Mouse (Mus musculus): ENCODE data around the gene Pm20d2. TPM values are rescaled to one million over a fixed set of nuclear protein-coding genes. Genes with fewer than 3 reads are reported as not detected.

Pm20d2 gene
- polyA plus RNA-seq (2014; fragmentation: Illumina TruSeq; extraction: RNeasy Lipid Tissue Mini Kit (QIAGEN cat#74804); ENCODE audit: insufficient read depth, low read depth, low replicate concordance) = 0.43 TPM

DNA sequence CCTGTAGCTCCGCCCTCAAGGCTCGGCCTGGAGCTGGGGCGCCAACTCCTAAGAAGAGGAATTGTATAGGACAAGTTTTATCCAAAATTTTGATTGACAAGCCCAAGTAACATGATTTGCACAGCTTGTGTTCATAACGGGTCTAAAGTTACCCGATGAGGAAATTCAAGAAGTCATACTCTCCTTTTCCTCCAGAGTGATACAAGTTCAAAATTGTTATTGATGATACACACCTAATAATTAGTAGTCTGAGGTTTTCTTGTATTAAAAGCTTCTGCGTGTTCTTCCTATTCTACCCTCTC is at the start of gene Pm20d2:
Gene Pm20d2, minus strand, starts transcription at position 3 of the 302 bp plus-strand sequence.

DNA sequence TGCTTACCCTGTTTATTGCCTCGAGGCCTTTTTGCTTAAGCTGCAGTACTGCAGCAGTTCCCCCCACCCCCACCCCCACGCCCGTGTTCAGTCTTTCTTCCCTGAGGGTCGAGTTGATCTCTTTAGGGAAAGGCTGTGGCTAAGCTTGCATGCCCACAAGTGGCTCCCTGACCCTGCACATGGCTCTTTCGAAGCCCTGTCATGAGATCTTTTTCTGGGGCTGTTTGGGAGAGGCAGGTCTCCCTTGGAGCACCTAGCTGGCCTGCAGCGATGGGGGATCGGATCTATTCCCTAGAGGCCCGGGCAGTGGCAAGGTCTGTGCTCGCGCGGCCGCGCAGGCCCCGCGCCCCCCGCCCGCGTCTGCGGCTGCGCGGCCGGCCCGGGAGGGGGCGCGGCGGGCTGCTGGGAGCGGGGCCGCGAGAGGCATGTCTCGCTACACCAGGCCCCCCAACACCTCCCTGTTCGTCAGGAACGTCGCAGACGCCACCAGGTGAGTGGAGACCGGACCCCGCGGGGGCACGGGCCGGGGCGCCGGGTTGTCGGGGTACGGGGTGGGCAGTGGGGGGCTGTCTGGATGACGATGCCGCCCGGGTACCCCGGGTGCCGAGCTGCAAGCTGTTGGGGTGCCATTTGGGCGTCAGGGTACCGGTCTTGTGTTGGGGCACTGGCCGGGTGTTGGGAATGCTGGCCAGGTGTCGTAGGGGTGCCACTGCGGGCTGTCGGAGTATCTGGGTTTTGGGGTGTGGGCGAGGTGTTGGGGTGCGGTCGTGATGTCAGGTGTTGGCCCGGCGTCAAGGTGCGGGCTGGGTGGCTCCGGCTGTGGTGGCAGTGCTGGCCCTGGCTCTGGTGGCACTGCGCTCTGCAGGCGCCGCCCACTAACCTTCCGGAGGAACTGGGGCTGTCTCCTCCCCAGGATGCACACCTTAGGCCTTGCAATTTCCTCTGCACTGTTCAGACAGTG is 19.6 kb upstream of the Pm20d2 start, which contains the start of gene Srsf12:
Gene Srsf12, plus strand, starts transcription at position 111 of the 961 bp plus-strand sequence.

DNA sequence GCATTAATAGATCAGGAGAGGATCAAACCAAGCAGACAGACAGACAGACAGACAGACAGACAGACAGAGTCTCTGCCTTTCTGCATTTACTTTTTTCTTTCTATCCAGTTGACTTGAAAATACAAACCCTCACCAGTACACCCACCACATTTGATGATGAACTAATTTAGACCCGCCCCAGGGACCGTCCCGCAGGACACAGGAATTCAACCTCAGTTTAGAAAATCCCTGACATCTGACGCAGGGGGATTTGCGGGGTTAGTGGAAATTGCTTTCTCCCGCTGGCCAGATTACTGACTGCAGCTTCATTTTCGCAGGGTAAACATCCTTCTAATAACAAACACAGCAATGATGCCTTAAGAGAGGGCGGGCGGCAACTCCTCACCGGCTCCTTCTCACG is 57.3 kb downstream of the Pm20d2 start, which contains the start of gene Gabrr1:
Gene Gabrr1, plus strand, starts transcription at position 301 of the 400 bp plus-strand sequence.

Other genes starting within 250 kb of the Pm20d2 start
- gene Ankrd6, start 238.9 kb downstream of the Pm20d2 start, polyA plus RNA-seq (2014; fragmentation: Illumina TruSeq; extraction: RNeasy Lipid Tissue Mini Kit (QIAGEN cat#74804); ENCODE audit: insufficient read depth, low read depth, low replicate concordance) = 0.56 TPM
- gene Rragd, start 206.7 kb downstream of the Pm20d2 start, polyA plus RNA-seq (2014; fragmentation: Illumina TruSeq; extraction: RNeasy Lipid Tissue Mini Kit (QIAGEN cat#74804); ENCODE audit: insufficient read depth, low read depth, low replicate concordance) = 3.8 TPM
- 22.8 TPM for gene Ube2j1, start 158.3 kb downstream of the Pm20d2 start, polyA plus RNA-seq (2014; fragmentation: Illumina TruSeq; extraction: RNeasy Lipid Tissue Mini Kit (QIAGEN cat#74804); ENCODE audit: insufficient read depth, low read depth, low replicate concordance)
- 0.38 TPM for gene Gabrr2, start 126.7 kb downstream of the Pm20d2 start, polyA plus RNA-seq (2014; fragmentation: Illumina TruSeq; extraction: RNeasy Lipid Tissue Mini Kit (QIAGEN cat#74804); ENCODE audit: insufficient read depth, low read depth, low replicate concordance)
- not detected for gene Gabrr1, start 57.2 kb downstream of the Pm20d2 start, polyA plus RNA-seq (2014; fragmentation: Illumina TruSeq; extraction: RNeasy Lipid Tissue Mini Kit (QIAGEN cat#74804); ENCODE audit: insufficient read depth, low read depth, low replicate concordance)
- gene Srsf12, start 19.3 kb upstream of the Pm20d2 start, polyA plus RNA-seq (2014; fragmentation: Illumina TruSeq; extraction: RNeasy Lipid Tissue Mini Kit (QIAGEN cat#74804); ENCODE audit: insufficient read depth, low read depth, low replicate concordance) = not detected
- gene Pnrc1, start 100.4 kb upstream of the Pm20d2 start, polyA plus RNA-seq (2014; fragmentation: Illumina TruSeq; extraction: RNeasy Lipid Tissue Mini Kit (QIAGEN cat#74804); ENCODE audit: insufficient read depth, low read depth, low replicate concordance) = 83.1 TPM
- gene Rngtt, start 120.6 kb upstream of the Pm20d2 start, polyA plus RNA-seq (2014; fragmentation: Illumina TruSeq; extraction: RNeasy Lipid Tissue Mini Kit (QIAGEN cat#74804); ENCODE audit: insufficient read depth, low read depth, low replicate concordance) = 5.8 TPM